Mouse (Mus musculus) CD4-positive, CD25-positive, alpha-beta regulatory T cell (primary cell): Measurements from ENCODE around the gene Nfe2l3. TPM values are rescaled to one million over a fixed set of nuclear protein-coding genes. Genes with fewer than 3 reads are reported as not detected.

Experiments
- polyA plus RNA-seq: library from polyadenylated mRNA; unstranded; fragments of 100-300 nt; shearing (Covaris generic); gene quantifications from one replicate; pipeline ENCODE4 v1.2.1, GENCODE M21; 2017

Gene Nfe2l3
- 0.14 TPM for polyA plus RNA-seq

GRCm38 (mm10) chr6:51432535-51433397, at the start of gene Nfe2l3:
Nfe2l3 (plus strand) TSS chr6:51432670.

DNA sequence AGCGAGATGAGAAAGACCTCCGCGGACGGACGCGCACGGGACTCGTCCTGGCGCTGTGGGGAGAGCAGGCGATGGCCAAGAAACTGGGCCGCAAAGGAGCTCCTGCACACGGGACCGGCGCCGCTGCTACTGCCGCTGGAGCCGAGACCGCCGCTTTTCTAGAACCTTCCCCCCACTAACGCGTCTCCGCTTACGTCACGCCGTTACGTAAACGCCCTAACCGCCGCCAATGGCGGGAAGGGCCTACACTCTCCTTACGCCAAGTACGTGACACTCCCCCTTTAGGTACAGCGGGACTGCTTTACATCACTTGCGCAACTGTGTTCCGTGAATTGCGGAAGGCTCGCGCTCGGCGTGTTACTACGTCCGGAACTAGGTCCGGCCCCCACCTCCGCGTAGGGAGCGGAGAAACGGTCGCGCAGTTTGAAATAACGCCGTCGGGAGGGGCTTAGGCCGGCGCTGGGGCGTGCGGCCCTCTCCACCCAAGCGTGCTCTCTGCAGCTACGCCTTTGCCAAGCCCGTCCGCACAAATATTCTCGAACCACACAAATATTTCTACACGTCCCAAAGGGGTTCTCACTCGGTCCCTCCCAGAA, 37.3 kb downstream of the Nfe2l3 start, which contains the start of gene Hnrnpa2b1:
Gene Hnrnpa2b1 (minus strand): TSS at position 180 of the 596 bp plus-strand sequence.

DNA sequence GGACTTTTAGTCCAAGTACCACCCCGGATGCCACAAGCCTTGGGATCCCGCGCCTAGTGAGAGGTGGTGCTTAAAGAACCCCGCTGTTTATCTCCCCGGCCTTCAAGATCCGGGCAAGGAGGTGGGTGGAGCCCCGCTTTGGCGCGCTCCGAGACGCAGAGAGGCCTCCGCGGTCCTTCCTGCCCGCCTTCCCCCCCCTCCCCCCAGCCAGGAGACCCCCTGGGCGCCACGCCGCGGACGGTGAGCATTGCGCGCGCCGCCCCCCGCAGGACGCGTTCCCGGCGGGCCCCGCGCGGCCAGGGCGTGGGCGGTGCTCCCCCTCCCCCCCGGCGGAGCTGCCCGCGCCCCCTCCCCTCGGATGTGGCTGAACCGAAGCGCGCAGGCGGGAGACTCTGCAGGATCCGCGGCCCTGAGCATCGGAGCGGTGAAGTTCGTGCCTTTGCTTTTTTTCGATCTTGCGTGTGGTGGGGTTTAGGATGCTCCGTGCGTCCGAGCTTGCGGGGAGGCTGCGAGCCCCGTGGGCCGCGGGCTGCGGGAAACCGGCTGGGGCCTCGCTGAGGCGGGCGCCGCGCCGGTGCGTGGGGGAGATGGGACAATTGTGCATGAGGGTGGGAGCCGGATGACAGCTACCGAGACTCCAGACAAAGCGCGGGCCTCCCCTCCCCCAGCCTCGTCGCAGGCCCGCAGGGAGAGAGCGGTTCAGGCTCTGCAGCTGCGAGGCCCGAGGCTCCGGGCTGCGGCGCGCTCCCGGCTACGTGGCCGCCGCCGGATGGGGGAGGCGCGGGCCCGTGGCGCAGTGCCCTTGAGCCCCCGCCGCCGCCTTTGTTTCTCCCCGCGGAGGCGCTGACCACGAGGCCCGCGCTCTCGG, 38.1 kb downstream of the Nfe2l3 start, which contains the start of gene Cbx3:
Gene Cbx3 (plus strand): TSS at position 50 of the 868 bp plus-strand sequence.

Other genes starting within 250 kb of the Nfe2l3 start
- gene Hnrnpa2b1, start 37.2 kb downstream of the Nfe2l3 start, polyA plus RNA-seq = 1,451 TPM
- 115 TPM for gene Cbx3, start 37.7 kb downstream of the Nfe2l3 start, polyA plus RNA-seq
- 12.7 TPM for gene Snx10, start 91.2 kb downstream of the Nfe2l3 start, polyA plus RNA-seq